Mouse (Mus musculus) yolk sac, embryonic 10.5 days (tissue): ENCODE data around the gene Bora.
"Not testable (repeated sequence)": the region's sequence is repeated elsewhere in the genome, so short reads cannot be mapped to it uniquely, and the experiment has no call there.

Experiments used
- DNase-seq: peaks from one replicate; pipeline ENCODE4 v3.0.0-alpha.2; 2017; ENCODE audit warnings: low spot score

Gene Bora

GRCm38 (mm10) chr14:99046031-99046781 is at the start of gene Bora, which contains the start of gene Mzt1:
Gene Bora (plus strand): TSS chr14:99046222.
Gene Mzt1 (minus strand): TSS chr14:99046134.
- peak; percentile 96 for DNase-seq

- DNase-seq = no peak
Measured at GRCm38 (mm10) chr14:99010224-99010919, 35.6 kb upstream of the Bora start.

GRCm38 (mm10) chr14:99010920-99011313 is 35.1 kb upstream of the Bora start:
- no peak for DNase-seq

GRCm38 (mm10) chr14:99018691-99019090 is 27.3 kb upstream of the Bora start:
- DNase-seq = no peak

GRCm38 (mm10) chr14:99019136-99019808 is 26.8 kb upstream of the Bora start:
- DNase-seq = no peak

DNA sequence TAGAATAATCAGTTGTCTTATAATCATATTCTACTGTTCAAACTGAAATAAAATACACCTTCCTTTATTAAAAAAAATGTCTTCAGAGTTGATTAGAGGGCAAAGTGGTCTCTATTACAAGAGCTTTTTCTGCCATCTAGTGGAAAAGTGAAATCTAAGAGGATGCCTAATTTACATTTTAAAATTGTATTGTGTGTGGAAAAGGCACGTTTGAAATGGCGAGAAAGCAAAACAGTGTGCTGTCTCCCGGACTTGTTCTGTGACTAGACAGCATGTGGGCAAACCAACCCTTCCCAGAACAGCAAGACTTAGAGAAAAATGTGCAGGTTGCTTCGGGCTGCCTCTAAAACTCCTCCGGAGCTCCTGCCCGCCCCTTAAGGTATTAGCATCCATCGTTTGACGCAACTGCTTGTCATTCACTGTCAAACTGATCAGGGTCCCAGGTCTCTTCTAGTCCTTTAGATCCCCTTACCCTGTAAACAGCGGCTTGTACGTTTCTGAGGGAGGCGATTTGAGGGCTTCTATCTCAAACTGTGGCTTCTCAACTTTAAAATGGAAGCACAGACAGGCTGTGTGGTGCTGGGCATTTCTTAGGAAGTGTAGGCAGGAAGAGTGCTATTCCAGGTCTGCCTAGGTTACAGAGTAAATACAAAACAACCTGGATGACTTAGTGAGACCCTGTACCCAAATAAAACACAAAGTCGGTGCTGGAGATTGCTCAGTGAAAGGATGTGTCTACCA is 23.5 kb upstream of the Bora start:
- DNase-seq = no peak

GRCm38 (mm10) chr14:99029987-99030386 is 16.0 kb upstream of the Bora start:
- DNase-seq = no peak

- no peak for DNase-seq
Measured at GRCm38 (mm10) chr14:99031337-99031873, 14.6 kb upstream of the Bora start.

GRCm38 (mm10) chr14:99032596-99032995 is 13.4 kb upstream of the Bora start:
- DNase-seq = no peak

DNA sequence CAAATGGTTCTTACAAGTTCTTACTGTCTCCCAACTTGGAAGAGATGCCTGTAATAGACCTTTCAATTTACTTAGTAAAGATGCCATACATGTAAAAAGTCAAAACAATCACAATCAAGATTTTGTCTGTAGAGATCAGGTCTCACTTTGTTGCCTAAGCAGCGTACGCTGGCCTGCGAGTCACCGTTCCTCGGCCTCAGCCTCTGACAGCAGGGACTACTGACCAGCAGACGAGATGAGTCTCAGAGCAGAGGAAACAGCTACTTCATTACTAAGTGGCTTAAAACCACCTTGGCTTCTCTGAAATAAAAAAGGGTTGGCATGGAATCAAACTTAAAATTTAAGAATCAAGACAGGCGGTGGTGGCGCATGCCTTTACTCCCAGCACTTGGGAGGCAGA is 11.2 kb upstream of the Bora start:
- not testable (repeated sequence) for DNase-seq

GRCm38 (mm10) chr14:99036039-99036438 is 10.0 kb upstream of the Bora start:
- no peak for DNase-seq

DNA sequence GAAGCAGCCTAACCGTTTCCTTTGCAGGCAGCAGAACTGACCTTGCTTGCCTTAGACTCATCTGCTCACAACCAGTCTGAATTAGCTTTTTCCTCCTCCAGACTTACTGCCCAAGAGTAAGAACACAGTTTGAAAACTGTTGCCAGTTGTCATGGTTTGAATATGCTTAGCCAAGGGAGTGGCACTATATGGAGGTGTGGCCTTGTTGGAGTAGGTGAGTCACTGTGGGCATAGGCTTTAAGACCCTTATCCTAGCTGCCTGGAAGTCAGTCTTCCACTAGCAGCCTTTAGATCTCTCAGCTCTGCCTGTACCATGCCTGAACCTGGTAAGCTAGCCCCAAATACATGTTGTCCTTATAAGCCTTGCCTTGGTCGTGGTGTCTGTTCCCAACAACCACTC is 8.3 kb upstream of the Bora start:
- DNase-seq = no peak

DNA sequence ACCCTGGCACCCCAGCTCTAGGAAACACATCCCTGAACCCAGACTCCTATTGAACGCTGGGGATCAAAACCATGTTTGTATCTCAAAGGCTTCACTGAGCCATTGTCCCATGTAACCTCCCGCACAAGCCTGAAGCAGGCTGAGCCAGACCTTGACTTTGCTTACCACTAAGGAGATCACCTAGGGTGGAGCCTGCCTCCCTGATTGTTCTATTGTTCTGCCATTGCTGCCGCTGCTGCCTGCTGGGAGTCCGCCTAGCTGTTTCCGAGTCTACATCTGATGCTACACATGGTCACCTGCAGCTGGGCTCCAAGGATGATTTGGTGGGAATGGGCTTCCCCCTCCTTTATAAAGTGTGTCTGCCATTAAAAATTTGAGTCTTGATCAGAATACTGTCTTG is 6.7 kb upstream of the Bora start:
- DNase-seq = not testable (repeated sequence)

DNA sequence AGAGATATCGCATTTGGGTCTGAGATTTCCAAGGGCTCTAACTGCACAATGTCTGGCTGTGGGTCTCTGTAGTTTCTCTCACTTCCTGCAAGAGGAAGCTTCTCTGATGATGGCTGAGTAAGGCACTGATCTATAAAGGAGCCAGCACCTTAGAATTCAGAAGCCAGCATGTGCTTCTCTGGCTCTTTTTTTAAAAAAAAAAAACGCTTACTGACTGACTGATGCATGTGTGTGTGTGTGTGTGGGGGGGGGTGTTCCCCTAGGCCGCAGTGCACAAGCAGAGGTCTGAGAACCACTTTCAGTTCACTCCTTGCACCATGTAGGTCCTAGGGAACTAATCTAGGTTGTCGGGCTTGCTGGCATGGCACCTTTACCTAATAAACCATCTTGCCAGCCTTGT is 4.6 kb upstream of the Bora start:
- DNase-seq = no peak

GRCm38 (mm10) chr14:99043499-99043898 is 2.5 kb upstream of the Bora start:
- DNase-seq = no peak

GRCm38 (mm10) chr14:99044096-99044495 is 1.9 kb upstream of the Bora start:
- no peak for DNase-seq

GRCm38 (mm10) chr14:99044718-99045117 is 1.3 kb upstream of the Bora start:
- no peak for DNase-seq

DNA sequence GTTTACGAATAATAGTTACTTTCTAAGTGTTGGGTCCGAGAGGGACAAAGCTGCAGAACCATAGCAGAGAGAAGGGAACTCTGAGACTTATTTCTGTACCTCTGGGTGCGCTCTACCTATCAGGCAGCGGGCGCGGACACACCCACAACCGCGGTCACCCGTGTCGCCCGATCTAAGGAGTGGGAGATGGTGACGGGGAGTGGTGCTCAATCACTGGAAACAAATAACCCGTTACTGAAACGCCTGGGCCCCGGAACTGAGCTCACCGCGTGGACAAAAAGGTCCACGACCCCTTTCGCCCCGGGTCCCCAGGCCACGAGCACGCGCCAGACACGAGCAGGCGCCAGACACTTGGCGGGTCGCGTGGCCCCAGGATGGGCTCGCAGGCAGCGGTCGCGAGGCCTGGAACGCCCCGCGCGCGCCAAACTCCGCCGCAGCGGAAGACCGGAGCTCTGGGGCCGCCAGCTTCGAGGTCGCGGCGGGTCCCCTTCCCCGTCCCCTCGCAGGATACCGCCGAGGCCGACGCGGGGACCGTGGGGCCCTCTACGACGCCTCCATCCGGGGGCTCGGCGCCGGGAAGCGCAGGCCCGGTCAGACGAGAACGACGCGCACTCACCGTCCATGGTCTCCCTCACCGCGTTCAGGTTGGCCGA is 518 bp upstream of the Bora start:
- no peak for DNase-seq

DNA sequence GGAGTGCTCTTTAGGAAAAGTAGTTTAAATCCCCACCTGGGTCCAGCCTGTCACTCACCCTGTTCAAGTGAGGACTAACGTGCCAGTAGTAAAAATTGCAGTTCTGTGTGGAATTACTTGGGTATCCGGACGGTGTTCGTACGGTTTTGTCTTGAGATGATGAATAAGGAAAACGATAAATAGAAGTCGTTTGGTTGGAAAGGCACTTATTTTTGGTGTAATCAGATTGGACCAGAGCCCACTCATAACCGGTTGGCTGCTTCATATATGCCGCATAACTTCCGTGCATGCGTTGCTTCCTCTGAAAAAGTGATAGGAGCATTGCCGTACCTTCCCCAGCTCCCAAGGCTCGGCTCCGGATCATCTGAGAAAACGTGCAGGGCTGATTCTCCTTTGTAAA is 760 bp downstream of the Bora start:
- no peak for DNase-seq

GRCm38 (mm10) chr14:99058959-99059586 is 13.1 kb downstream of the Bora start:
- DNase-seq = no peak

GRCm38 (mm10) chr14:99060616-99061015 is 14.6 kb downstream of the Bora start:
- DNase-seq = no peak
